Mouse (Mus musculus) kidney, adult 8-10 months (tissue): Measurements from ENCODE around the gene Gm8857.
"Not testable (repeated sequence)": the region's sequence is repeated elsewhere in the genome, so short reads cannot be mapped to it uniquely, and the experiment has no call there.

ENCODE experiments used
- DNase-seq, 2 experiments: peaks; one replicate each; pipeline ENCODE4 v3.0.0; 2022

Gene Gm8857

DNA sequence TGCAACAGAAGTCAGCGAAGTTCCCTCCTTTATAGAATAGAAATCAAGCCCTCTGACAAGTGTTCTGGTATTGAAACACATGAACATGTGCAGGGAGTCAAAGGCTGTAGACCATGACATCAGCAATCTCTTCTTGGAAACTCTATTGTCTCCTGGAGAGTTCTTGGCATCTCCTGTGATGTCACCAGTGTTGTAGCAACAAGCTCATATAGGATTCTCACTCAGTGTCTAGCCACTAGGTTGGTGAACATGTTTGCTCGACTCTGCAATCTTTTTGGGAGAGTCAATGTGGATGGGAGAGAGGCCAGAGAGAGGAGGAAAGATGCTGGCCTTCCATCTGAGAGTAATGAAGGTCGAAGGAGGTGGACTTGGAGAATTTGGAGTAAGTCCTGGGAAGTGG, at the start of gene Gm8857, which contains the start of gene Gm8871:
Gene Gm8857, plus strand, starts transcription at position 303 of the 400 bp plus-strand sequence.
Gene Gm8871, plus strand, starts transcription at position 301 of the 400 bp plus-strand sequence.
- DNase-seq, result not testable (repeated sequence)

DNA sequence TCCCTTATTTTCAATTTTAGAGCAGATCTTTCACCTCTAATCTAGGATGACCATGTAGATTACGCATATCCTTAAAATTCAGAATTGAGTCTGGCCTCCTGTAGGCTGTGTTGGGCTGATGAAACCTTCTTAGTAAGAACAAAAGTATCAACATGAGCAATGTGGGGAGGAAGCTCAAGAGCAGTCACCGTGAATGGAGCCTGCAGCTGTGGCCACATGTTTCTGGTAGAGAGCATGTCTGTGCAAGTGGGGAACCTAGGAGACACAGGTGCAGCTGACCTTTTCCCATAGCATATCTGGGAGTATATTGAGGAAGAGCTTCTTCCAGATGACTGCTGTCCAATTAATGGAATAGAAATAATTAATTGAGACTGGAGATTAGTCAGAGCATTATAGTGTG, 5.9 kb downstream of the Gm8857 start:
- not testable (repeated sequence) for DNase-seq

DNA sequence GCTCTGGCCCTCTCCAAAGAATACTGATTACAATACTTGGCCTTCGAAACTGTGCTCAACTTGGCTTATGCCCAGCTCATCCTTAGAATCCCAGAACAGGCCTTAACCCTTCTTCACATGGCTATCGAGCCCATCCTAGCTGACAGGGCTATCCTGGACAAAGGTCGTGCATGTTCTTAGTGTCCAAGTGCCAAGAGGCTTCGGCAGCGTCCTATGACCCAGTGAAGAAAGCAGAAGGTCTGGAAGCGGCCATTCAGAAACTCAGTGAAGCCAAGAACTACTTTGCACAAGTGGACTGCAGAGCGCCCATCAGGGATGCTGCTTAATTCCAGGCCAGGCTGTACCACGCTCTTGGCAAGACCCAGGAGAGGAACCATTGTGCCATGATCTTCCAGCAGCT, 10.4 kb downstream of the Gm8857 start:
- DNase-seq, result not testable (repeated sequence)
